Mouse (Mus musculus): ENCODE results near the gene Them4.
"Not testable (repeated sequence)": the region's sequence is repeated elsewhere in the genome, so short reads cannot be mapped to it uniquely, and the experiment has no call there.

Gene Them4

GRCm38 (mm10) chr3:94309633-94310363 lies at the start of gene Them4:
Gene Them4, plus strand, starts transcription at chr3:94310089.
- in situ Hi-C loops (cut with MboI; ENCODE audit: low sequenced_read_pairs): no loop called here

GRCm38 (mm10) chr3:94260598-94260997 lies 49.3 kb upstream of the Them4 start:
- in situ Hi-C loops (cut with MboI; ENCODE audit: low sequenced_read_pairs): no loop called here

GRCm38 (mm10) chr3:94263736-94264135 lies 46.2 kb upstream of the Them4 start, which contains the start of gene Gm4778:
Gene Gm4778, plus strand, starts transcription at chr3:94264036.
- in situ Hi-C loops (cut with MboI; ENCODE audit: low sequenced_read_pairs): not testable (repeated sequence)

- in situ Hi-C loops (cut with MboI; ENCODE audit: low sequenced_read_pairs): no loop called here
Measured at GRCm38 (mm10) chr3:94275991-94276390, 33.9 kb upstream of the Them4 start.

- in situ Hi-C loops (cut with MboI; ENCODE audit: low sequenced_read_pairs): no loop called here
Measured at GRCm38 (mm10) chr3:94305457-94305856, 4.4 kb upstream of the Them4 start.

GRCm38 (mm10) chr3:94306975-94307374 lies 2.9 kb upstream of the Them4 start:
- in situ Hi-C loops (cut with MboI; ENCODE audit: low sequenced_read_pairs): no loop called here

- in situ Hi-C loops (cut with MboI; ENCODE audit: low sequenced_read_pairs): no loop called here
Measured at GRCm38 (mm10) chr3:94310491-94310890, 602 bp downstream of the Them4 start.

GRCm38 (mm10) chr3:94310911-94311310 lies 1.0 kb downstream of the Them4 start:
- in situ Hi-C loops (cut with MboI; ENCODE audit: low sequenced_read_pairs): no loop called here

GRCm38 (mm10) chr3:94311376-94311775 lies 1.5 kb downstream of the Them4 start:
- in situ Hi-C loops (cut with MboI; ENCODE audit: low sequenced_read_pairs): no loop called here

- in situ Hi-C loops (cut with MboI; ENCODE audit: low sequenced_read_pairs): no loop called here
Measured at GRCm38 (mm10) chr3:94328681-94329080, 18.8 kb downstream of the Them4 start.

- in situ Hi-C loops (cut with MboI; ENCODE audit: low sequenced_read_pairs): no loop called here
Measured at GRCm38 (mm10) chr3:94334442-94334841, 24.6 kb downstream of the Them4 start.

GRCm38 (mm10) chr3:94338522-94338921 lies 28.6 kb downstream of the Them4 start:
- in situ Hi-C loops (cut with MboI; ENCODE audit: low sequenced_read_pairs): no loop called here

- in situ Hi-C loops (cut with MboI; ENCODE audit: low sequenced_read_pairs): no loop called here
Measured at GRCm38 (mm10) chr3:94341959-94342422, 32.1 kb downstream of the Them4 start, which contains the start of gene Them5. Gene Them5, plus strand, starts transcription at chr3:94342099.

GRCm38 (mm10) chr3:94342552-94342951 lies 32.7 kb downstream of the Them4 start:
- in situ Hi-C loops (cut with MboI; ENCODE audit: low sequenced_read_pairs): no loop called here

- in situ Hi-C loops (cut with MboI; ENCODE audit: low sequenced_read_pairs): no loop called here
Measured at GRCm38 (mm10) chr3:94344182-94344581, 34.3 kb downstream of the Them4 start.

GRCm38 (mm10) chr3:94344897-94345296 lies 35.0 kb downstream of the Them4 start:
- in situ Hi-C loops (cut with MboI; ENCODE audit: low sequenced_read_pairs): no loop called here

GRCm38 (mm10) chr3:94348146-94348545 lies 38.3 kb downstream of the Them4 start:
- in situ Hi-C loops (cut with MboI; ENCODE audit: low sequenced_read_pairs): no loop called here

GRCm38 (mm10) chr3:94360812-94361211 lies 50.9 kb downstream of the Them4 start:
- in situ Hi-C loops (cut with MboI; ENCODE audit: low sequenced_read_pairs): no loop called here

GRCm38 (mm10) chr3:94362138-94362537 lies 52.2 kb downstream of the Them4 start, which contains the start of gene C2cd4d:
Gene C2cd4d, plus strand, starts transcription at chr3:94362438.
- in situ Hi-C loops (cut with MboI; ENCODE audit: low sequenced_read_pairs): no loop called here

- in situ Hi-C loops (cut with MboI; ENCODE audit: low sequenced_read_pairs): no loop called here
Measured at GRCm38 (mm10) chr3:94363291-94364153, 53.6 kb downstream of the Them4 start.

- in situ Hi-C loops (cut with MboI; ENCODE audit: low sequenced_read_pairs): no loop called here
Measured at GRCm38 (mm10) chr3:94364154-94364526, 54.3 kb downstream of the Them4 start.

GRCm38 (mm10) chr3:94366761-94367160 lies 56.9 kb downstream of the Them4 start:
- in situ Hi-C loops (cut with MboI; ENCODE audit: low sequenced_read_pairs): no loop called here

All from CH12F3 (cell line).